Mouse (Mus musculus) embryonic facial prominence, embryonic 11.5 days (tissue): Measurements from ENCODE around the gene Tomm7. TPM values are rescaled to one million over a fixed set of nuclear protein-coding genes. Genes with fewer than 3 reads are reported as not detected.
"Not testable (repeated sequence)": the region's sequence is repeated elsewhere in the genome, so short reads cannot be mapped to it uniquely, and the experiment has no call there.

Experiments
- ATAC-seq: fragments of 200-750 bp; cut with Nextera tagmentation; replicated peaks from 2 replicates; pipeline ENCODE4 v1.8.0; 2017; ENCODE audit warnings: low read depth; ENCODE audit not compliant: insufficient number of reproducible peaks, low FRiP score, low TSS enrichment
- DNase-seq: peaks from one replicate; pipeline ENCODE4 v3.0.0-alpha.2; 2015; ENCODE audit warnings: low spot score
- H3K27ac ChIP-seq: fragments of 300-500 bp; sonication (generic); replicated peaks from 2 replicates; pipeline ENCODE4 v1.5.1; 2014; ENCODE audit warnings: mild to moderate bottlenecking, low read depth, low read length, control low read depth
- H3K27me3 ChIP-seq: fragments of 300-500 bp; sonication (generic); 2 replicates; pipeline ENCODE4 v1.6.1; 2014; ENCODE audit warnings: mild to moderate bottlenecking, low read length, moderate library complexity, mixed read lengths; ENCODE audit not compliant: control insufficient read depth, insufficient read depth
- H3K36me3 ChIP-seq: fragments of 300-500 bp; sonication (generic); replicated peaks from 2 replicates; pipeline ENCODE4 v1.6.1; 2014; ENCODE audit warnings: low read depth, mild to moderate bottlenecking, low read length, moderate library complexity, mixed read lengths; ENCODE audit not compliant: control insufficient read depth, insufficient read depth
- H3K4me1 ChIP-seq: fragments of 300-500 bp; sonication (generic); 2 replicates; pipeline ENCODE4 v1.6.1; 2014; ENCODE audit warnings: low read length, mixed read lengths; ENCODE audit not compliant: control insufficient read depth, insufficient read depth
- H3K4me2 ChIP-seq: fragments of 300-500 bp; sonication (generic); 2 replicates; pipeline ENCODE4 v1.6.1; 2014; ENCODE audit warnings: low read depth, mild to moderate bottlenecking, control low read depth, low read length, moderate library complexity
- H3K4me3 ChIP-seq: fragments of 300-500 bp; sonication (generic); 2 replicates; pipeline ENCODE4 v1.5.1; 2014; ENCODE audit warnings: low read depth, low read length, control low read depth
- H3K9ac ChIP-seq: fragments of 300-500 bp; sonication (generic); replicated peaks from 2 replicates; pipeline ENCODE4 v1.6.1; 2014; ENCODE audit warnings: mild to moderate bottlenecking, control low read depth, low read length
- H3K9me3 ChIP-seq: fragments of 300-500 bp; sonication (generic); replicated peaks from 2 replicates; pipeline ENCODE4 v1.6.1; 2016; ENCODE audit warnings: mild to moderate bottlenecking, low read length, inconsistent platforms, mixed read lengths; ENCODE audit not compliant: control insufficient read depth
- WGBS: fragments of 180-500 bp; shearing (Covaris S2); extraction: QIAGEN DNeasy Blood & Tissue Kit; methylation state at CpG from one replicate; pipeline ENCODE4 v1.1.7; 2014; 5-methylcytosine and 5-hydroxymethylcytosine counted together
- polyA plus RNA-seq: library from polyadenylated mRNA; unstranded; fragments of >200 nt; fragmentation: Nextera tagmentation; extraction: Ambion mirVana; gene quantifications from 2 replicates; pipeline ENCODE4 v1.2.1, GENCODE M21; 2014

The Tomm7 gene
- polyA plus RNA-seq, 1 experiment from 2014 or later: 128 TPM

DNA sequence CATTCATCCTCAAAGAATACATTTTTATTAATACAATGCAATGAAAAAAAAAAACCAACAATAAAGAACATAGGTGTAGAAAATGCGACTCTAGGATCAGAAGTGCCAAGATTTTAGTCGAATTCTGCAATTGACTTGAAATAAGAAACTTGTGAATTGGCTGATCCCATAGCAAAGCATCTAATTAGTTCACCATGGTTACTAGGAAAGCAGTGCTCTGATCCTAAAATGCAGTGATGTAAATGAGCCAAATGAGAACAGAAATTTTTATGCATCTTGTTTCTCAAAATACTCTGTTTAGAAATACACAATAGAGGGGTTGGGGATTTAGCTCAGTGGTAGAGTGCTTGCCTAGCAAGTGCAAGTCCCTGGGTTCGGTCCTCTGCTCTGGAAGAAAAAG, 1.2 kb upstream of the Tomm7 start:
- ATAC-seq (no peak), DNase-seq (no peak)
- Histone ChIP-seq H3K4me1 (no peaks in the 10 kb centered on the region), H3K4me2 (no peak overlapping the region), H3K9ac (no peak overlapping the region), H3K36me3 (no peaks in the 10 kb centered on the region), H3K27ac (no peak overlapping the region), H3K27me3 (no peaks in the 10 kb centered on the region), H3K4me3 (no peak overlapping the region), H3K9me3 (no peaks in the 10 kb centered on the region)
- 86% methylated on average over 3 of the region's 3 CpGs for WGBS

DNA sequence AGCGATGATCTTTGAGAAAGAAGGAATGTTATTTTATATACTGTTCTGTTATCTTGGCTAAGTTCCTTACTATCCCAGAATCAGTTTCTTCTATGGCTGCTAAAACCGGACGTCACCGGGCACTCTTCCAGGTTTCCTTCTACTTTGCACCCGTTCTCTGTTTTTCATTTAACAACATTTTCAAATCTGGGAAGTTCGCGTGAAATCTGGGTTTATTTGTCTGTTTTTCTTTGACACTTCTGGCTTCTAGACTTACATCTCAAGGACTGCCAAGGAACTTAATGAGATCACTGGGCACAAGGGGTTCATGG, 525 bp upstream of the Tomm7 start:
- Histone ChIP-seq H3K27ac (no peak overlapping the region), H3K27me3 (no peaks in the 10 kb centered on the region), H3K4me1 (no peaks in the 10 kb centered on the region), H3K4me3 (peak overlapping the region; percentile 51), H3K9ac (peak overlapping the region; percentile 51), H3K4me2 (peak overlapping the region; percentile 5; the same call in 1 of the 2 replicates), H3K36me3 (no peaks in the 10 kb centered on the region), H3K9me3 (no peaks in the 10 kb centered on the region)
- peak; percentile 15 for DNase-seq
- 38% methylated on average over 7 of the region's 7 CpGs for WGBS
- no peak for ATAC-seq

DNA sequence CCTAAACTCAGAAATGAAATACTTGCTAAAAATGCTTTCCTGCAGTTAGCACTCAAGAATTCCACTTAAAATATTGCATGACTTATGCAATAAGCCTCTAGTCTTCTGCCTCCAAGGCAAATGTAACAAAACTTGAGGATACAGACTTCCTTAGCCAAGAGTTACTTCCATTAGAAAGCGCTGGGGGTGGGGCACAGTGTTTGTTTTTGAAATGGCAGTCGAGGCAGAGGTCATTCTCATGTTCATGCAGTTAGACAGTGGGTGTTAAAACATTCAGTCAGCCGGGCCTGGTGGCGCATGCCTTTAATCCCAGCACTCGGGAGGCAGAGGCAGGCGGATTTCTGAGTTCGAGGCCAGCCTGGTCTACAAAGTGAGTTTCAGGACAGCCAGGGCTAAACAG, 5.8 kb downstream of the Tomm7 start:
- ATAC-seq (no peak), DNase-seq (no peak)
- H3K27ac ChIP-seq: no peak overlapping the region
- H3K4me1 ChIP-seq: no peaks in the 10 kb centered on the region
- no peaks in the 10 kb centered on the region for H3K27me3 ChIP-seq
- H3K36me3 ChIP-seq: no peaks in the 10 kb centered on the region; the same call in 1 of the 2 replicates
- H3K4me2 ChIP-seq: no peak overlapping the region
- no peak overlapping the region for H3K4me3 ChIP-seq
- no peak overlapping the region for H3K9ac ChIP-seq
- 90% methylated on average over 7 of the region's 7 CpGs for WGBS
- H3K9me3 ChIP-seq: no peaks in the 10 kb centered on the region

DNA sequence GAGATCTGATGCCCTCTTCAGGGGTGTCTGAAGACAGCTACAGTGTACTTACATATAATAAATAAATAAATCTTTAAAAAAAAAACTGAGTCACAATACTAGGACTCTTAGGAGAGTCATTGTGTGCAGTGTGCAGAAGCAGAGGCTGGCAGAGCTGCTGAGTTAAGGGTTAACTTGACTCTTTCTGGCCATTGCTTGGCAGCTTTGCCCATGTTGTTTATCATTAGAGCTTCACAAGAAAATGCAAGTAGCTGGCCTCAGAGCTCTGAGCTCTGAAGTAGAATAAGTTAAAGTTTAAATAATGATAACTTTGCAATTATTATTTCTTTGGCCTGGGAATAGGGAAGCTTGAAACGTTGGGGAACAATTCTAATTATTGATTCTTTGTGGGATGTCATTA, 8.3 kb downstream of the Tomm7 start:
- not testable (repeated sequence) for H3K9me3 ChIP-seq, ATAC-seq, H3K27ac ChIP-seq, H3K4me3 ChIP-seq, H3K4me1 ChIP-seq, DNase-seq, H3K4me2 ChIP-seq, H3K9ac ChIP-seq, H3K36me3 ChIP-seq, H3K27me3 ChIP-seq
- 65% methylated on average over 1 of the region's 1 CpGs for WGBS

- Histone ChIP-seq H3K4me2 (peak overlapping the region; percentile 19), H3K27me3 (peaks cover 3% of the 10 kb centered on the region; the same call in 1 of the 2 replicates), H3K4me1 (no peaks in the 10 kb centered on the region), H3K9ac (no peak overlapping the region), H3K4me3 (no peak overlapping the region), H3K27ac (no peak overlapping the region), H3K36me3 (no peaks in the 10 kb centered on the region), H3K9me3 (no peaks in the 10 kb centered on the region)
- WGBS: 40% methylated on average over 58 of the region's 58 CpGs
- peak; percentile 13 for DNase-seq
- ATAC-seq: no peak
Observed at GRCm38 (mm10) chr5:23830897-23831752, 12.8 kb downstream of the Tomm7 start.

DNA sequence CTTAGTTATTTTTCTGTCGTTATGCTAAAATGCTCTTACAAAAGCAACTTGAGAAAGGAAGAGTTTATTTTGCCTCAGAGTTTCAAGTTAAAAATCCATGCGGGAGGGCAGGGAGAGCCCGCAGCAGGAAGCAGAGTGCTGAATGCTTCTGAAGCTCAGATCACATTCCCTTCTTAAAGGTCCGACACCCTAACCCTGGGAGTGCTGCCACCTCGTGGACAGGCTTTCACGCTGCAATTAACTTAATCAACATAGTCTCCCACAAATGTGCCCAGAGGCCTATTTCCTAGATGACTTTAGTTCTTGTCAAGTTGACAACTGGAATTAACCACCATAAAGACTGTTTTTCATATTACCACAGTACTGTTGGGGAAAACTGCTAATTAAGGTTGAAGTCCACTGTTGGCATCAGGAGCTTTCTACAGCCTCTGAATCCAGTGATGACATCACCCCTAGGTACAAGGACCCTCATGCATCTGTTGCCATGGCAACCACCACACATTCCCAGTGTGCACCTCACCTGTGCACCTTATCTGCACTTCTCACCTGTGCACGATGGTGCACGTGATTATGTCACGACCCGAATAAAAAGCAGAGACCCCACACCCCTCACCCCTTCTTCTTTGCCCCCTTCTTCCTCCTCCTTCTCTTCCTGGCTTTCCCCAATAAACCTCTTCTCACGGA, 17.5 kb downstream of the Tomm7 start:
- WGBS: 36% methylated on average over 11 of the region's 11 CpGs
- Histone ChIP-seq H3K4me2 (no peak overlapping the region), H3K27ac (no peak overlapping the region), H3K4me1 (no peaks in the 10 kb centered on the region), H3K4me3 (no peak overlapping the region), H3K9me3 (no peaks in the 10 kb centered on the region), H3K27me3 (peaks cover under 1% of the 10 kb centered on the region; the same call in 1 of the 2 replicates), H3K36me3 (no peaks in the 10 kb centered on the region; the same call in 1 of the 2 replicates), H3K9ac (no peak overlapping the region)
- DNase-seq (peak; percentile 75), ATAC-seq (no peak)

DNA sequence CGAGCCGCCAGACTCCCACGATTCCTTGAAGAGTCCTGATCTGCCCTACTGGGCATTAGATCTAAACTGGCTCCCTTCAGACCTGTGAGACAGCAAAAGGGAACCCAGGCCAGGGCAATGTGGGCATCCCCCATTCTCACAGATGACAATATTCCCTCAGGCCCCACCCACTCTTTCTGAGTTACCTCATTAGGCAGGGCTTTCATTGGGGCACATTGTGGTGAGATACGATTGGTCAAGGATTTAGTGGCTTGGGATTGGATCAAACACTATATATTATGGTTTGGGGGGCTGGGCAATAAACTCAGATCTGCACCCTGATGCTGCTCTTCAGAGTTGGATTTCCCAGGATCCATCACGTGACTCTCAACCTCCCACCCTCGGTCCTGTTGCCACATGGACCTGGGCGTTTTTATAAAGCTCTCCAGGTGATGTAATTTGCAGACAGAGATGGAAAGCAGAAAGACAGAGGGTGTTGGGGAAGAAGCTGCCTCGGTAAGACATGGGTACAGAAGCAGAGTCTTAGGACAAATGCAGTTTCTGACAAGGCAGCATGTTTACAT, 19.7 kb downstream of the Tomm7 start:
- DNase-seq (no peak), ATAC-seq (0 out of 2 replicates have a peak, but pooled peaks have one; percentile 29)
- no peak overlapping the region for H3K4me3 ChIP-seq
- H3K4me1 ChIP-seq: no peaks in the 10 kb centered on the region
- WGBS: 76% methylated on average over 8 of the region's 8 CpGs
- no peaks in the 10 kb centered on the region; the same call in 1 of the 2 replicates for H3K36me3 ChIP-seq
- H3K9me3 ChIP-seq: no peaks in the 10 kb centered on the region
- H3K27ac ChIP-seq: no peak overlapping the region
- no peak overlapping the region for H3K9ac ChIP-seq
- H3K4me2 ChIP-seq: no peak overlapping the region
- no peaks in the 10 kb centered on the region for H3K27me3 ChIP-seq

- no peaks in the 10 kb centered on the region for H3K27me3 ChIP-seq
- DNase-seq (no peak), ATAC-seq (no peak)
- no peaks in the 10 kb centered on the region; the same call in 1 of the 2 replicates for H3K36me3 ChIP-seq
- no peak overlapping the region for H3K9ac ChIP-seq
- WGBS: 75% methylated on average over 11 of the region's 11 CpGs
- H3K4me3 ChIP-seq: no peak overlapping the region
- no peaks in the 10 kb centered on the region for H3K9me3 ChIP-seq
- H3K4me1 ChIP-seq: no peaks in the 10 kb centered on the region
- no peak overlapping the region for H3K4me2 ChIP-seq
- no peak overlapping the region for H3K27ac ChIP-seq
Observed at GRCm38 (mm10) chr5:23822306-23822705, 21.7 kb downstream of the Tomm7 start.
